Mouse (Mus musculus): ENCODE data around the gene Tcam1. TPM values are rescaled to one million over a fixed set of nuclear protein-coding genes. Genes with fewer than 3 reads are reported as not detected.

Gene Tcam1
- polyA plus RNA-seq, 1 experiment from 2014 or later = not detected

GRCm38 (mm10) chr11:106306758-106307157, 30.3 kb downstream of the Tcam1 start:
- no peak overlapping the region for H3K27ac ChIP-seq (ENCODE audit: low read depth, low read length)
- H3K27me3 ChIP-seq (ENCODE audit: control insufficient read depth, insufficient read depth, low read length) = no peaks in the 10 kb centered on the region
- H3K4me1 ChIP-seq (ENCODE audit: control insufficient read depth, insufficient read depth, low read length) = no peaks in the 10 kb centered on the region
- H3K36me3 ChIP-seq (ENCODE audit: control insufficient read depth, insufficient read depth, low read length) = no peaks in the 10 kb centered on the region
- ATAC-seq (ENCODE audit: low read depth) = no peak
- no peaks in the 10 kb centered on the region for H3K9me3 ChIP-seq (ENCODE audit: control insufficient read depth, low read length)
- 81% methylated on average over 9 of the region's 9 CpGs for WGBS
- H3K4me2 ChIP-seq (ENCODE audit: low read depth, low read length) = no peak overlapping the region
- no peak overlapping the region for H3K9ac ChIP-seq (replicated peaks; ENCODE audit: low read depth, low read length)
- H3K4me3 ChIP-seq (ENCODE audit: low read depth, low read length) = no peak overlapping the region

GRCm38 (mm10) chr11:106307432-106307831, 31.0 kb downstream of the Tcam1 start:
- no peak overlapping the region for H3K27ac ChIP-seq (ENCODE audit: low read depth, low read length)
- H3K4me1 ChIP-seq (ENCODE audit: control insufficient read depth, insufficient read depth, low read length) = no peaks in the 10 kb centered on the region
- no peak overlapping the region for H3K9ac ChIP-seq (replicated peaks; ENCODE audit: low read depth, low read length)
- no peaks in the 10 kb centered on the region for H3K27me3 ChIP-seq (ENCODE audit: control insufficient read depth, insufficient read depth, low read length)
- ATAC-seq (ENCODE audit: low read depth) = no peak
- no peak overlapping the region for H3K4me2 ChIP-seq (ENCODE audit: low read depth, low read length)
- no peak overlapping the region for H3K4me3 ChIP-seq (ENCODE audit: low read depth, low read length)
- H3K36me3 ChIP-seq (ENCODE audit: control insufficient read depth, insufficient read depth, low read length) = no peaks in the 10 kb centered on the region
- 75% methylated on average over 5 of the region's 5 CpGs for WGBS
- H3K9me3 ChIP-seq (ENCODE audit: control insufficient read depth, low read length) = no peaks in the 10 kb centered on the region

GRCm38 (mm10) chr11:106308162-106308561, 31.7 kb downstream of the Tcam1 start:
- WGBS = 84% methylated on average over 11 of the region's 11 CpGs
- Histone ChIP-seq H3K9me3 (ENCODE audit: control insufficient read depth, low read length) (no peaks in the 10 kb centered on the region), H3K27me3 (ENCODE audit: control insufficient read depth, insufficient read depth, low read length) (no peaks in the 10 kb centered on the region), H3K4me1 (ENCODE audit: control insufficient read depth, insufficient read depth, low read length) (no peaks in the 10 kb centered on the region), H3K4me2 (ENCODE audit: low read depth, low read length) (no peak overlapping the region), H3K4me3 (ENCODE audit: low read depth, low read length) (no peak overlapping the region), H3K9ac (replicated peaks; ENCODE audit: low read depth, low read length) (no peak overlapping the region), H3K27ac (ENCODE audit: low read depth, low read length) (no peak overlapping the region), H3K36me3 (ENCODE audit: control insufficient read depth, insufficient read depth, low read length) (no peaks in the 10 kb centered on the region)
- ATAC-seq (ENCODE audit: low read depth) = no peak

GRCm38 (mm10) chr11:106310123-106310522, 33.7 kb downstream of the Tcam1 start:
- no peak overlapping the region for H3K4me2 ChIP-seq (ENCODE audit: low read depth, low read length)
- H3K4me1 ChIP-seq (ENCODE audit: control insufficient read depth, insufficient read depth, low read length) = no peaks in the 10 kb centered on the region
- H3K36me3 ChIP-seq (ENCODE audit: control insufficient read depth, insufficient read depth, low read length) = no peaks in the 10 kb centered on the region
- no peaks in the 10 kb centered on the region for H3K27me3 ChIP-seq (ENCODE audit: control insufficient read depth, insufficient read depth, low read length)
- ATAC-seq (ENCODE audit: low read depth) = no peak
- no peak overlapping the region for H3K27ac ChIP-seq (ENCODE audit: low read depth, low read length)
- no peak overlapping the region for H3K9ac ChIP-seq (replicated peaks; ENCODE audit: low read depth, low read length)
- H3K9me3 ChIP-seq (ENCODE audit: control insufficient read depth, low read length) = no peaks in the 10 kb centered on the region
- no peak overlapping the region for H3K4me3 ChIP-seq (ENCODE audit: low read depth, low read length)
- WGBS = 75% methylated on average over 5 of the region's 5 CpGs

- no peak overlapping the region for H3K27ac ChIP-seq (ENCODE audit: low read depth, low read length)
- 70% methylated on average over 5 of the region's 5 CpGs for WGBS
- no peaks in the 10 kb centered on the region for H3K9me3 ChIP-seq (ENCODE audit: control insufficient read depth, low read length)
- no peaks in the 10 kb centered on the region for H3K4me1 ChIP-seq (ENCODE audit: control insufficient read depth, insufficient read depth, low read length)
- no peaks in the 10 kb centered on the region for H3K36me3 ChIP-seq (ENCODE audit: control insufficient read depth, insufficient read depth, low read length)
- H3K4me3 ChIP-seq (ENCODE audit: low read depth, low read length) = no peak overlapping the region
- no peak overlapping the region for H3K9ac ChIP-seq (replicated peaks; ENCODE audit: low read depth, low read length)
- H3K4me2 ChIP-seq (ENCODE audit: low read depth, low read length) = no peak overlapping the region
- no peak for ATAC-seq (ENCODE audit: low read depth)
- no peaks in the 10 kb centered on the region for H3K27me3 ChIP-seq (ENCODE audit: control insufficient read depth, insufficient read depth, low read length)
Observed at GRCm38 (mm10) chr11:106313533-106313932, 37.1 kb downstream of the Tcam1 start.

- Histone ChIP-seq H3K4me2 (ENCODE audit: low read depth, low read length) (no peak within 1 kb of the TSS), H3K27ac (ENCODE audit: low read depth, low read length) (no peak within 1 kb of the TSS), H3K9ac (replicated peaks; ENCODE audit: low read depth, low read length) (no peak within 1 kb of the TSS), H3K36me3 (ENCODE audit: control insufficient read depth, insufficient read depth, low read length) (no peaks in the 10 kb centered on the region), H3K4me3 (ENCODE audit: low read depth, low read length) (no peak within 1 kb of the TSS), H3K27me3 (ENCODE audit: control insufficient read depth, insufficient read depth, low read length) (no peaks in the 10 kb centered on the region), H3K4me1 (ENCODE audit: control insufficient read depth, insufficient read depth, low read length) (no peaks in the 10 kb centered on the region), H3K9me3 (ENCODE audit: control insufficient read depth, low read length) (no peaks in the 10 kb centered on the region)
- WGBS = 78% methylated on average over 9 of the region's 9 CpGs
- no peak for ATAC-seq (ENCODE audit: low read depth)
Observed at GRCm38 (mm10) chr11:106314333-106314812, 37.9 kb downstream of the Tcam1 start, which contains the start of gene Cd79b. Gene Cd79b (minus strand): TSS chr11:106314762.

GRCm38 (mm10) chr11:106316416-106316815, 39.9 kb downstream of the Tcam1 start:
- Histone ChIP-seq H3K27ac (ENCODE audit: low read depth, low read length) (no peak overlapping the region), H3K9ac (replicated peaks; ENCODE audit: low read depth, low read length) (no peak overlapping the region), H3K9me3 (ENCODE audit: control insufficient read depth, low read length) (no peaks in the 10 kb centered on the region), H3K27me3 (ENCODE audit: control insufficient read depth, insufficient read depth, low read length) (no peaks in the 10 kb centered on the region), H3K4me2 (ENCODE audit: low read depth, low read length) (no peak overlapping the region), H3K4me3 (ENCODE audit: low read depth, low read length) (no peak overlapping the region), H3K36me3 (ENCODE audit: control insufficient read depth, insufficient read depth, low read length) (no peaks in the 10 kb centered on the region), H3K4me1 (ENCODE audit: control insufficient read depth, insufficient read depth, low read length) (no peaks in the 10 kb centered on the region)
- 82% methylated on average over 1 of the region's 1 CpGs for WGBS
- ATAC-seq (ENCODE audit: low read depth) = no peak

GRCm38 (mm10) chr11:106317801-106318200, 41.3 kb downstream of the Tcam1 start:
- H3K9ac ChIP-seq (replicated peaks; ENCODE audit: low read depth, low read length) = no peak overlapping the region
- H3K27me3 ChIP-seq (ENCODE audit: control insufficient read depth, insufficient read depth, low read length) = no peaks in the 10 kb centered on the region
- no peaks in the 10 kb centered on the region for H3K4me1 ChIP-seq (ENCODE audit: control insufficient read depth, insufficient read depth, low read length)
- no peak overlapping the region for H3K27ac ChIP-seq (ENCODE audit: low read depth, low read length)
- WGBS = 91% methylated on average over 7 of the region's 7 CpGs
- H3K9me3 ChIP-seq (ENCODE audit: control insufficient read depth, low read length) = no peaks in the 10 kb centered on the region
- H3K36me3 ChIP-seq (ENCODE audit: control insufficient read depth, insufficient read depth, low read length) = no peaks in the 10 kb centered on the region
- H3K4me3 ChIP-seq (ENCODE audit: low read depth, low read length) = no peak overlapping the region
- H3K4me2 ChIP-seq (ENCODE audit: low read depth, low read length) = no peak overlapping the region
- ATAC-seq (ENCODE audit: low read depth) = no peak

GRCm38 (mm10) chr11:106318406-106319366, 42.2 kb downstream of the Tcam1 start:
- Histone ChIP-seq H3K9me3 (ENCODE audit: control insufficient read depth, low read length) (no peaks in the 10 kb centered on the region), H3K27me3 (ENCODE audit: control insufficient read depth, insufficient read depth, low read length) (no peaks in the 10 kb centered on the region), H3K9ac (replicated peaks; ENCODE audit: low read depth, low read length) (no peak overlapping the region), H3K4me1 (ENCODE audit: control insufficient read depth, insufficient read depth, low read length) (no peaks in the 10 kb centered on the region), H3K36me3 (ENCODE audit: control insufficient read depth, insufficient read depth, low read length) (no peaks in the 10 kb centered on the region), H3K27ac (ENCODE audit: low read depth, low read length) (no peak overlapping the region), H3K4me2 (ENCODE audit: low read depth, low read length) (no peak overlapping the region), H3K4me3 (ENCODE audit: low read depth, low read length) (no peak overlapping the region)
- no peak for ATAC-seq (ENCODE audit: low read depth)
- WGBS = 76% methylated on average over 21 of the region's 21 CpGs

Data from neural tube, embryonic 14.5 days (tissue).